Mouse (Mus musculus): ENCODE results near the gene Zcwpw1.

GRCm38 (mm10) chr5:137753111-137753832, 34.3 kb upstream of the Zcwpw1 start:
- no peak for TF ChIP-seq KAT2A (conservative IDR thresholded peaks at IDR 0.05; ENCODE audit: low read depth, low read length)
- TF ChIP-seq HCFC1 (IDR thresholded peaks at IDR 0.05; ENCODE audit: low read depth, low read length): no peak
- TF ChIP-seq CTCF (IDR thresholded peaks at IDR 0.05 in 2 of 3, conservative IDR thresholded peaks at IDR 0.05 in 1 of 3; ENCODE audit: control insufficient read depth in 1 of 3, insufficient read depth in 1 of 3, low read depth in 2 of 3, low read length in 3 of 3, poor library complexity in 1 of 3, severe bottlenecking in 1 of 3): no peak
- TF ChIP-seq ZC3H11A (IDR thresholded peaks at IDR 0.05; ENCODE audit: low read depth, low read length): no peak
